Mouse (Mus musculus) heart, embryonic 10.5 days (tissue): Measurements from ENCODE around the gene Atl1. TPM values are rescaled to one million over a fixed set of nuclear protein-coding genes. Genes with fewer than 3 reads are reported as not detected.

Experiments
- DNase-seq: peaks from one replicate; pipeline ENCODE4 v3.0.0-alpha.2; 2017; ENCODE audit warnings: low spot score
- H3K27ac ChIP-seq: fragments of 300-500 bp; sonication (generic); 2 replicates; pipeline ENCODE4 v1.5.1; 2016; ENCODE audit warnings: mild to moderate bottlenecking
- H3K27me3 ChIP-seq: fragments of 300-500 bp; sonication (generic); 2 replicates; pipeline ENCODE4 v1.6.1; 2016; ENCODE audit warnings: mild to moderate bottlenecking; ENCODE audit not compliant: poor library complexity, insufficient read depth, severe bottlenecking
- H3K36me3 ChIP-seq: fragments of 300-500 bp; sonication (generic); 2 replicates; pipeline ENCODE4 v1.6.1; 2016; ENCODE audit warnings: mild to moderate bottlenecking, moderate library complexity
- H3K4me1 ChIP-seq: fragments of 300-500 bp; sonication (generic); 2 replicates; pipeline ENCODE4 v1.6.1; 2016; ENCODE audit warnings: mild to moderate bottlenecking
- H3K4me3 ChIP-seq: fragments of 300-500 bp; sonication (generic); 2 replicates; pipeline ENCODE4 v1.5.1; 2016; ENCODE audit warnings: mild to moderate bottlenecking, moderate library complexity
- H3K9me3 ChIP-seq: fragments of 300-500 bp; sonication (generic); 2 replicates; pipeline ENCODE4 v1.6.1; 2016; ENCODE audit warnings: mild to moderate bottlenecking, moderate library complexity
- WGBS: fragments of 180-500 bp; shearing (Covaris S2); methylation state at CpG from one replicate; pipeline ENCODE4 v1.1.7; 2016; 5-methylcytosine and 5-hydroxymethylcytosine counted together
- polyA plus RNA-seq: library from polyadenylated mRNA; unstranded; fragments of >200 nt; fragmentation: Nextera tagmentation; extraction: Ambion mirVana; gene quantifications from 2 replicates; pipeline ENCODE4 v1.2.1, GENCODE M21; 2016

The Atl1 gene
- polyA plus RNA-seq, 1 experiment from 2014 or later, result 6.5 TPM

GRCm38 (mm10) chr12:69967112-69967511, 74.7 kb downstream of the Atl1 start:
- 91% methylated on average over 6 of the region's 6 CpGs for WGBS
- no peak overlapping the region for H3K4me3 ChIP-seq
- peaks cover 94% of the 10 kb centered on the region for H3K36me3 ChIP-seq
- H3K9me3 ChIP-seq, result no peaks in the 10 kb centered on the region
- no peaks in the 10 kb centered on the region for H3K4me1 ChIP-seq
- DNase-seq, result no peak
- H3K27ac ChIP-seq, result no peak overlapping the region
- H3K27me3 ChIP-seq, result no peaks in the 10 kb centered on the region

- no peaks in the 10 kb centered on the region for H3K4me1 ChIP-seq
- DNase-seq, result no peak
- H3K9me3 ChIP-seq, result no peaks in the 10 kb centered on the region
- no peaks in the 10 kb centered on the region for H3K27me3 ChIP-seq
- peaks cover 91% of the 10 kb centered on the region for H3K36me3 ChIP-seq
- no peak overlapping the region for H3K27ac ChIP-seq
- 61% methylated on average over 5 of the region's 5 CpGs for WGBS
- H3K4me3 ChIP-seq, result no peak overlapping the region
Measured at GRCm38 (mm10) chr12:69968154-69968553, 75.7 kb downstream of the Atl1 start.

GRCm38 (mm10) chr12:69973666-69974065, 81.3 kb downstream of the Atl1 start:
- Histone ChIP-seq H3K4me1 (peaks cover 2% of the 10 kb centered on the region; the same call in 1 of the 2 replicates), H3K27ac (no peak overlapping the region), H3K4me3 (no peak overlapping the region), H3K9me3 (no peaks in the 10 kb centered on the region), H3K36me3 (peaks cover 55% of the 10 kb centered on the region), H3K27me3 (no peaks in the 10 kb centered on the region)
- no peak for DNase-seq

- DNase-seq, result no peak
- Histone ChIP-seq H3K4me1 (peaks cover 2% of the 10 kb centered on the region; the same call in 1 of the 2 replicates), H3K27me3 (no peaks in the 10 kb centered on the region), H3K4me3 (no peak overlapping the region), H3K9me3 (no peaks in the 10 kb centered on the region), H3K27ac (no peak overlapping the region), H3K36me3 (peaks cover 51% of the 10 kb centered on the region)
- WGBS, result 89% methylated on average over 6 of the region's 6 CpGs
Measured at GRCm38 (mm10) chr12:69976688-69977087, 84.3 kb downstream of the Atl1 start.

- H3K9me3 ChIP-seq, result no peaks in the 10 kb centered on the region
- no peak for DNase-seq
- peaks cover 2% of the 10 kb centered on the region; the same call in 1 of the 2 replicates for H3K4me1 ChIP-seq
- peaks cover 51% of the 10 kb centered on the region for H3K36me3 ChIP-seq
- H3K27ac ChIP-seq, result no peak overlapping the region
- no peak overlapping the region for H3K4me3 ChIP-seq
- no peaks in the 10 kb centered on the region for H3K27me3 ChIP-seq
- WGBS, result 87% methylated on average over 9 of the region's 9 CpGs
Measured at GRCm38 (mm10) chr12:69977376-69977998, 85.1 kb downstream of the Atl1 start.

GRCm38 (mm10) chr12:69982874-69983273, 90.5 kb downstream of the Atl1 start:
- Histone ChIP-seq H3K27ac (no peak overlapping the region), H3K4me3 (no peak overlapping the region), H3K4me1 (peaks cover 5% of the 10 kb centered on the region), H3K27me3 (no peaks in the 10 kb centered on the region), H3K9me3 (no peaks in the 10 kb centered on the region), H3K36me3 (peaks cover 56% of the 10 kb centered on the region)
- 76% methylated on average over 5 of the region's 5 CpGs for WGBS
- no peak for DNase-seq

- H3K4me3 ChIP-seq, result peak overlapping the region; percentile 96
- H3K27ac ChIP-seq, result peak overlapping the region; percentile 99; the same call in 1 of the 2 replicates
- H3K4me1 ChIP-seq, result peaks cover 5% of the 10 kb centered on the region
- no peaks in the 10 kb centered on the region for H3K27me3 ChIP-seq
- 57% methylated on average over 4 of the region's 4 CpGs for WGBS
- no peak for DNase-seq
- peaks cover 36% of the 10 kb centered on the region for H3K36me3 ChIP-seq
- no peaks in the 10 kb centered on the region for H3K9me3 ChIP-seq
Measured at GRCm38 (mm10) chr12:69985546-69985945, 93.1 kb downstream of the Atl1 start.

GRCm38 (mm10) chr12:69986241-69986762, 93.9 kb downstream of the Atl1 start:
- peak overlapping the region; percentile 96 for H3K4me3 ChIP-seq
- DNase-seq, result peak; percentile 86

GRCm38 (mm10) chr12:69986786-69987497, 94.5 kb downstream of the Atl1 start, which contains the start of gene Sav1:
Gene Sav1 (minus strand): TSS chr12:69987002.
- Histone ChIP-seq H3K4me1 (peaks cover 5% of the 10 kb centered on the region; the same call in 1 of the 2 replicates), H3K27me3 (no peaks in the 10 kb centered on the region), H3K4me3 (peak within 1 kb of the TSS; percentile 96), H3K36me3 (peaks cover 23% of the 10 kb centered on the region), H3K27ac (peak within 1 kb of the TSS; percentile 99), H3K9me3 (no peaks in the 10 kb centered on the region)
- DNase-seq, result peak; percentile 89
- under 1% methylated on average over 102 of the region's 102 CpGs for WGBS

More at GRCm38 (mm10) chr12:69986241-69986762, 93.9 kb downstream of the Atl1 start:
- Histone ChIP-seq H3K36me3 (peaks cover 30% of the 10 kb centered on the region), H3K9me3 (no peaks in the 10 kb centered on the region), H3K27me3 (no peaks in the 10 kb centered on the region), H3K4me1 (peaks cover 5% of the 10 kb centered on the region; the same call in 1 of the 2 replicates), H3K27ac (peak overlapping the region; percentile 99)
- under 1% methylated on average over 34 of the region's 36 CpGs for WGBS

- WGBS, result 80% methylated on average over 3 of the region's 3 CpGs
- DNase-seq, result no peak
- Histone ChIP-seq H3K9me3 (no peaks in the 10 kb centered on the region), H3K4me1 (no peaks in the 10 kb centered on the region), H3K36me3 (no peaks in the 10 kb centered on the region), H3K27me3 (no peaks in the 10 kb centered on the region), H3K27ac (no peak overlapping the region), H3K4me3 (no peak overlapping the region)
Measured at GRCm38 (mm10) chr12:69995382-69995781, 103.0 kb downstream of the Atl1 start.

GRCm38 (mm10) chr12:69998186-69998983, 106.0 kb downstream of the Atl1 start:
- no peak for DNase-seq
- Histone ChIP-seq H3K27me3 (no peaks in the 10 kb centered on the region), H3K36me3 (no peaks in the 10 kb centered on the region), H3K4me1 (no peaks in the 10 kb centered on the region), H3K4me3 (no peak overlapping the region), H3K27ac (no peak overlapping the region), H3K9me3 (no peaks in the 10 kb centered on the region)
- 69% methylated on average over 13 of the region's 13 CpGs for WGBS

GRCm38 (mm10) chr12:70005103-70005502, 112.7 kb downstream of the Atl1 start:
- Histone ChIP-seq H3K4me1 (no peaks in the 10 kb centered on the region), H3K27me3 (no peaks in the 10 kb centered on the region), H3K9me3 (no peaks in the 10 kb centered on the region), H3K27ac (no peak overlapping the region), H3K4me3 (no peak overlapping the region), H3K36me3 (no peaks in the 10 kb centered on the region)
- DNase-seq, result no peak
- 79% methylated on average over 4 of the region's 4 CpGs for WGBS
